Mouse (Mus musculus) myocyte (in vitro differentiated cells): Measurements from ENCODE around the gene Inip. TPM values are rescaled to one million over a fixed set of nuclear protein-coding genes. Genes with fewer than 3 reads are reported as not detected.

Source experiments
- H3K27me3 ChIP-seq: one replicate; pipeline ENCODE4 v1.6.1; 2011; ENCODE audit not compliant: control insufficient read depth, insufficient read depth, insufficient read length
- H3K36me3 ChIP-seq: one replicate; pipeline ENCODE4 v1.6.1; 2011; ENCODE audit not compliant: control insufficient read depth, insufficient read depth
- H3K4me2 ChIP-seq: one replicate; pipeline ENCODE4 v1.6.1; 2011; ENCODE audit warnings: low read depth, control low read depth
- H3K4me3 ChIP-seq: one replicate; pipeline ENCODE4 v1.5.1; 2011; ENCODE audit warnings: mild to moderate bottlenecking, control low read depth, moderate library complexity
- H3K79me2 ChIP-seq: one replicate; pipeline ENCODE4 v1.6.1; 2011; ENCODE audit not compliant: control insufficient read depth, insufficient read depth
- H3ac ChIP-seq: one replicate; pipeline ENCODE4 v1.6.1; 2011; ENCODE audit not compliant: control insufficient read depth, insufficient read length
- CEBPB ChIP-seq: IDR thresholded peaks from 2 replicates; pipeline ENCODE4 v1.6.1; 2011; ENCODE audit warnings: mild to moderate bottlenecking, moderate library complexity; ENCODE audit not compliant: poor library complexity, insufficient read depth, severe bottlenecking
- E2F4 ChIP-seq: IDR thresholded peaks from one replicate; pipeline ENCODE4 v1.6.1; 2011; ENCODE audit warnings: mild to moderate bottlenecking, control low read depth, moderate library complexity; ENCODE audit not compliant: insufficient read depth
- MAX ChIP-seq: IDR thresholded peaks from one replicate; pipeline ENCODE4 v1.6.1; 2011; ENCODE audit warnings: low read depth, mild to moderate bottlenecking, control low read depth
- MYOD1 ChIP-seq, 3 experiments: IDR thresholded peaks; one replicate each; pipeline ENCODE4 v1.6.1; 2011; ENCODE audit warnings: control low read depth in 2 of 3, low read depth in 2 of 3, mild to moderate bottlenecking in 2 of 3, moderate library complexity in 1 of 3; ENCODE audit not compliant: insufficient read length in 2 of 3, control insufficient read depth in 1 of 3
- MYOG ChIP-seq, 3 experiments: IDR thresholded peaks; one replicate each; pipeline ENCODE4 v1.6.1; 2011; ENCODE audit warnings: control low read depth in 2 of 3, low read depth in 2 of 3, mild to moderate bottlenecking in 2 of 3; ENCODE audit not compliant: insufficient read length in 2 of 3, control insufficient read depth in 1 of 3, insufficient read depth in 1 of 3
- POLR2A ChIP-seq: IDR thresholded peaks from one replicate; pipeline ENCODE4 v1.6.1; 2011; ENCODE audit warnings: low read depth, mild to moderate bottlenecking, control low read depth, moderate library complexity; ENCODE audit not compliant: insufficient read length
- POLR2AphosphoS2 ChIP-seq: IDR thresholded peaks from one replicate; pipeline ENCODE4 v1.6.1; 2011; ENCODE audit warnings: low read depth, control low read depth; ENCODE audit not compliant: insufficient read length
- REST ChIP-seq: IDR thresholded peaks from one replicate; pipeline ENCODE4 v1.6.1; 2011; ENCODE audit warnings: mild to moderate bottlenecking, control low read depth, moderate library complexity; ENCODE audit not compliant: insufficient read depth, insufficient read length
- SRF ChIP-seq: IDR thresholded peaks from one replicate; pipeline ENCODE4 v1.6.1; 2011; ENCODE audit warnings: low read depth; ENCODE audit not compliant: control insufficient read depth, insufficient read length
- TCF12 ChIP-seq: IDR thresholded peaks from one replicate; pipeline ENCODE4 v1.6.1; 2011; ENCODE audit warnings: mild to moderate bottlenecking, control low read depth; ENCODE audit not compliant: poor library complexity, insufficient read depth, severe bottlenecking
- TCF3 ChIP-seq: IDR thresholded peaks from one replicate; pipeline ENCODE4 v1.6.1; 2011; ENCODE audit warnings: low read depth, control low read depth; ENCODE audit not compliant: insufficient read length
- USF1 ChIP-seq: IDR thresholded peaks from one replicate; pipeline ENCODE4 v1.6.1; 2011; ENCODE audit warnings: low read depth, mild to moderate bottlenecking, control low read depth, moderate library complexity
- polyA plus RNA-seq: library from polyadenylated mRNA; unstranded; fragments of >200 nt; fragmentation: generic; extraction: Trizol; gene quantifications from one replicate; pipeline ENCODE4 v1.2.1, GENCODE M21; 2012; ENCODE audit warnings: missing spikeins

The Inip gene
- polyA plus RNA-seq, 1 experiment = 7.4 TPM

DNA sequence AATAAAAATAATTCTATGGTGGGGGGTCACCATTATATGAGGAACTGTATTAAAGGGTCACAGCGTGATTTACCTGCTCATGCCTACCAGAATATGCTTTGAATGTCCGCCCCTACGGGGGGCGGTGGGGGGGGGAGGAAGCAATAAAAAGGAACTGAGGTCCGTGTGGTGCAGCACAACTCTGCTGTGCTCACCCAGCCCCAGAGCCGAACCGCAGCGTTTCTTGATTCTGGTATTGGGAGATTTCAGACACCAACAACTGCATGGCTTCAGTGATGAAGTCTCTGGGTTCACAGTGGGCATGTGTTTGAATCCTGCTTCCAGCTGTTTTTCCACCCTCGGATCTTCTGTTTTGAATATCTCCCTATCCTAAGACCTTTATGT, 73.5 kb downstream of the Inip start:
- Histone ChIP-seq H3K79me2 (no peaks in the 10 kb centered on the region), H3ac (no peak overlapping the region), H3K4me3 (no peak overlapping the region), H3K4me2 (no peak overlapping the region), H3K27me3 (no peaks in the 10 kb centered on the region), H3K36me3 (no peaks in the 10 kb centered on the region)
- TF ChIP-seq REST (no peak), SRF (no peak), E2F4 (no peak), MYOG (IDR thresholded peaks at IDR 0.05; ENCODE audit: control insufficient read depth in 1 of 3, insufficient read depth in 1 of 3, insufficient read length in 2 of 3, low read depth in 2 of 3) (no peak), POLR2AphosphoS2 (no peak), CEBPB (no peak), POLR2A (no peak), MAX (no peak), TCF3 (no peak), TCF12 (no peak), MYOD1 (IDR thresholded peaks at IDR 0.05; ENCODE audit: control insufficient read depth in 1 of 3, insufficient read length in 2 of 3, low read depth in 2 of 3) (no peak), USF1 (no peak)

DNA sequence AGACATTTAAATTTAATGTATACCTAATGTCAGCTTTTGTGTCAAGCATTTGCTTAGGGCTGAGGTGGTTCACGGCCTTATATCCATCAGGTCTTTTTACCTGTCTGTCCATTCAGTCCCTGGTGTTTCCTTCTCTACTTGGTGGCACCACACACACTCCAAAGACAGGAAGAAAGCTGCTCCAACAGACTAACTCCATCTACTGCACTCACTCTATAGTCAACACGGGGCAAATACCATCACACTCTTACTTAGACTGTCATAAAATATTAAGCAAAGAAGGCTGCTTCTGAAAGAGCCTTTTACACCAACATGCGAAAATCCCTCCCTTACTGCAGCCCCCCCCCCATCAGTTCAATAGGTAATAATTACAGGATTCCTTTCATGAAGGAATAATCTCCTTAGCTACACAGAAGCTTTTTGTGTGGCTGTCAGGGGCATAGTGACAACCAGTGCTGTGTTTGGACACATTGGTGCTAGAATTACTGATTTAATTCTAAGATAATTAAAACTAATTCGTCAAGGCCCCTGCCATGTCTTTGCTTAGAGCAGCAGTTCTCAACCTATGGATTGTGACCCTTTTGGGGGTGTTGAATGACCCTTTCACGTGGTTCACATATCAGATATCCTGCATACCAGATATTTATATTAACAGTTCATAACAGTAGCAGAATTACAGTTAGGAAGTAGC, 74.1 kb downstream of the Inip start:
- Histone ChIP-seq H3K27me3 (no peaks in the 10 kb centered on the region), H3K79me2 (no peaks in the 10 kb centered on the region), H3K4me2 (no peak overlapping the region), H3ac (no peak overlapping the region), H3K36me3 (no peaks in the 10 kb centered on the region), H3K4me3 (no peak overlapping the region)
- TF ChIP-seq USF1 = no peak
- no peak for TF ChIP-seq POLR2AphosphoS2
- no peak for TF ChIP-seq TCF3
- TF ChIP-seq TCF12 = no peak
- TF ChIP-seq SRF = no peak
- no peak for TF ChIP-seq REST
- TF ChIP-seq E2F4 = no peak

DNA sequence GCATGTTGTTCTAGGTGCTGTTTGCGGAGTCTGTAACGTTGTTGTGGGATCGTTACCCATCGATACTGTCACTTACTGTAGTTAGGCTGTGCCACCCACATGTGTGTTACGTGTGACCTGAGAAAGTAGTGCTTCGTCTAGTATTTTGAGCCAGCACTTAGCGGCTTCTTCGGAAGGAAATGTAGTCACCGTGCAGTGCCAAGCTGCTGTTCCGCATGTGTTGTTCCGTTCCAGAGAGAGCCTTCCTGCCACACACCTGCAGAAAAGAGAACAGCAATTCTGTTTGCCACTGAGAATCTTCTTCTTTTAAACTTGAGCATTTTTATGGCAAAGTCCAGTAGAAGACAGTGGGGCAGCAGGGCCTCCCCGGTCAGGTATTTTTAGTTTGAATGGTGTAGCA, 74.9 kb downstream of the Inip start:
- TF ChIP-seq TCF3 (no peak), TCF12 (no peak), POLR2A (no peak), CEBPB (no peak), MYOD1 (IDR thresholded peaks at IDR 0.05; ENCODE audit: control insufficient read depth in 1 of 3, insufficient read length in 2 of 3, low read depth in 2 of 3) (no peak), REST (no peak), POLR2AphosphoS2 (no peak)
- Histone ChIP-seq H3ac (no peak overlapping the region), H3K4me2 (no peak overlapping the region), H3K27me3 (no peaks in the 10 kb centered on the region), H3K4me3 (no peak overlapping the region), H3K36me3 (no peaks in the 10 kb centered on the region), H3K79me2 (no peaks in the 10 kb centered on the region)

DNA sequence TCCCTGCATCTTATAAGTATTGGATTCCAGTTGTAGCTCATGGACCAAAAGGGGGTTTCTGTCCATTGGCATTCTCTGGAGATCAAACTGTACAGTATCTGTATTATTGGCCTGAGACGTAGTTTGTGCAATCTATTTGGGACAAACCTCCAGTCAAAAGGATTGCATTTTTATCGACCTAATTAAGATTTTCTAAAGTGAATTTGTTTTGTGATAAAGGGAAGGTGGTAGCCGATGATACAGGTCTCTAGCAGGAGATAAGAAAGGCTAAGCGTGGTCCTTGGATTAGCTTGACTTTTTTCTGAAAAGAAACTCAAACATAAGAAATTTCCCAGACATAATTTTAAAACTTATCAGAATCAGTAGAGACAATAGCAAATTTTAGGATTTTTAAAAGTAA, 75.8 kb downstream of the Inip start:
- Histone ChIP-seq H3K36me3 (no peaks in the 10 kb centered on the region), H3ac (no peak overlapping the region), H3K27me3 (no peaks in the 10 kb centered on the region), H3K4me2 (no peak overlapping the region), H3K79me2 (no peaks in the 10 kb centered on the region), H3K4me3 (no peak overlapping the region)
- TF ChIP-seq MYOD1 (IDR thresholded peaks at IDR 0.05; ENCODE audit: control insufficient read depth in 1 of 3, insufficient read length in 2 of 3, low read depth in 2 of 3) (no peak), SRF (no peak), POLR2AphosphoS2 (no peak), E2F4 (no peak), TCF12 (no peak)

DNA sequence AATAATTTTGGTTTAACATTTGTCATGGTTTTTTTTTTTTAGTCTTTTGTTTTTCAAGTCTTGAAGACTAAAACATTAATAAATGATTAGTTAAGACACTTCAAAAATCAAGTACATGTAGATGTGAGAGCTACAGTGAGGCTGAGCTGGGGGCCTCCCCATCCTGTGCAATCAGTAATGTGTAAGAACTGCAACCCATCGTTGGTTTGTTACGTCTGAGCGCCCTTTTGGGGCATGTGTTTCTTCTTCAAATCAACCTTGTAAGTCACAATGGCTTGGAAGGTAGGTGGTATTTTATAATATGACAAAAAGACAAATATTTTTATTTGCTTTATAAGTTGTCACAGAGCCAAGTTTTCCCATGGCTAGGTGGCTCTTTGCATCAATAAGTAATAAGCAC, 79.6 kb downstream of the Inip start:
- no peak overlapping the region for H3K4me3 ChIP-seq
- H3K79me2 ChIP-seq = no peaks in the 10 kb centered on the region
- no peak for TF ChIP-seq MAX
- no peak for TF ChIP-seq E2F4
- TF ChIP-seq SRF = no peak
- no peak for TF ChIP-seq CEBPB
- no peak for TF ChIP-seq TCF12
- no peak for TF ChIP-seq MYOG (IDR thresholded peaks at IDR 0.05; ENCODE audit: control insufficient read depth in 1 of 3, insufficient read depth in 1 of 3, insufficient read length in 2 of 3, low read depth in 2 of 3)
- TF ChIP-seq USF1 = no peak
- no peak for TF ChIP-seq REST
- no peak for TF ChIP-seq POLR2AphosphoS2
- no peak for TF ChIP-seq POLR2A
- no peak for TF ChIP-seq MYOD1 (IDR thresholded peaks at IDR 0.05; ENCODE audit: control insufficient read depth in 1 of 3, insufficient read length in 2 of 3, low read depth in 2 of 3)
- TF ChIP-seq TCF3 = no peak
- H3K4me2 ChIP-seq = no peak overlapping the region
- H3K27me3 ChIP-seq = no peaks in the 10 kb centered on the region
- no peak overlapping the region for H3ac ChIP-seq
- no peaks in the 10 kb centered on the region for H3K36me3 ChIP-seq

Other genes starting within 250 kb of the Inip start
- 9.5 TPM for gene Hsdl2, start 220.0 kb downstream of the Inip start, polyA plus RNA-seq
- gene E130308A19Rik, start 175.4 kb downstream of the Inip start, polyA plus RNA-seq = 3.0 TPM
- gene Snx30, start 4.3 kb upstream of the Inip start, polyA plus RNA-seq = 2.6 TPM
- gene Slc46a2, start 113.5 kb upstream of the Inip start, polyA plus RNA-seq = not detected
- gene Mup4, start 159.1 kb upstream of the Inip start, polyA plus RNA-seq = not detected
- gene Mup6, start 162.7 kb upstream of the Inip start, polyA plus RNA-seq = not detected